Mouse (Mus musculus) E14TG2a.4 (cell line): Measurements from ENCODE around the gene Lrrtm4.
A peak's percentile ranks its signal among the peaks of the same experiment; 100 is the strongest.

ENCODE experiments used
- H3K27me3 ChIP-seq: 2 replicates; pipeline ENCODE4 v1.6.1; 2014; ENCODE audit warnings: low read length, control low read depth; ENCODE audit not compliant: insufficient read depth
- H3K36me3 ChIP-seq: 2 replicates; pipeline ENCODE4 v1.6.1; 2014; ENCODE audit warnings: low read length, control low read depth; ENCODE audit not compliant: insufficient read depth
- H3K4me1 ChIP-seq: replicated peaks from 2 replicates; pipeline ENCODE4 v1.6.1; 2014; ENCODE audit warnings: low read depth, low read length, control low read depth
- H3K4me3 ChIP-seq: replicated peaks from 2 replicates; pipeline ENCODE4 v1.5.1; 2014; ENCODE audit warnings: mild to moderate bottlenecking, low read length
- H3K9me3 ChIP-seq: 2 replicates; pipeline ENCODE4 v1.6.1; 2014; ENCODE audit warnings: low read length, control low read depth
- CTCF ChIP-seq: conservative IDR thresholded peaks from 2 replicates; pipeline ENCODE4 v1.5.1; 2014; ENCODE audit warnings: low read length
- NANOG ChIP-seq: IDR thresholded peaks from 2 replicates; pipeline ENCODE4 v1.6.1; 2014; ENCODE audit warnings: borderline replicate concordance, low read length, mixed read lengths
- POU5F1 ChIP-seq: IDR thresholded peaks from 2 replicates; pipeline ENCODE4 v1.6.1; 2014; ENCODE audit warnings: low read length, borderline replicate concordance

The Lrrtm4 gene

GRCm38 (mm10) chr6:80664039-80664438 lies 645.4 kb downstream of the Lrrtm4 start:
- no peak overlapping the region for H3K4me3 ChIP-seq
- H3K36me3 ChIP-seq: no peaks in the 10 kb centered on the region
- H3K9me3 ChIP-seq: peaks cover 5% of the 10 kb centered on the region; the same call in 1 of the 2 replicates
- TF ChIP-seq NANOG (no peak), CTCF (no peak), POU5F1 (no peak)
- H3K4me1 ChIP-seq: no peaks in the 10 kb centered on the region
- H3K27me3 ChIP-seq: no peaks in the 10 kb centered on the region

- H3K4me1 ChIP-seq: no peaks in the 10 kb centered on the region
- H3K4me3 ChIP-seq: no peak overlapping the region
- TF ChIP-seq NANOG (no peak), CTCF (no peak), POU5F1 (no peak)
- no peaks in the 10 kb centered on the region for H3K9me3 ChIP-seq
- H3K36me3 ChIP-seq: no peaks in the 10 kb centered on the region
- H3K27me3 ChIP-seq: no peaks in the 10 kb centered on the region
These were observed 685.5 kb downstream of the Lrrtm4 start for GRCm38 (mm10) chr6:80704183-80704582.

GRCm38 (mm10) chr6:80720468-80720867 lies 701.8 kb downstream of the Lrrtm4 start:
- H3K9me3 ChIP-seq: no peaks in the 10 kb centered on the region

GRCm38 (mm10) chr6:80733416-80733815 lies 714.7 kb downstream of the Lrrtm4 start:
- H3K36me3 ChIP-seq: no peaks in the 10 kb centered on the region
- H3K9me3 ChIP-seq: no peaks in the 10 kb centered on the region
- no peak for TF ChIP-seq POU5F1
- TF ChIP-seq NANOG: no peak
- TF ChIP-seq CTCF: no peak
- H3K4me3 ChIP-seq: no peak overlapping the region
- no peaks in the 10 kb centered on the region for H3K4me1 ChIP-seq
- H3K27me3 ChIP-seq: no peaks in the 10 kb centered on the region

More at GRCm38 (mm10) chr6:80720468-80720867, 701.8 kb downstream of the Lrrtm4 start:
- H3K4me1 ChIP-seq: peaks cover 6% of the 10 kb centered on the region
- H3K4me3 ChIP-seq: no peak overlapping the region
- TF ChIP-seq POU5F1: no peak
- H3K27me3 ChIP-seq: no peaks in the 10 kb centered on the region
- no peaks in the 10 kb centered on the region for H3K36me3 ChIP-seq

- no peak for TF ChIP-seq POU5F1
- H3K36me3 ChIP-seq: no peaks in the 10 kb centered on the region
- H3K27me3 ChIP-seq: no peaks in the 10 kb centered on the region
- H3K9me3 ChIP-seq: no peaks in the 10 kb centered on the region
- H3K4me3 ChIP-seq: no peak overlapping the region
- no peaks in the 10 kb centered on the region for H3K4me1 ChIP-seq
These were observed 732.1 kb downstream of the Lrrtm4 start for GRCm38 (mm10) chr6:80750769-80751168.

- H3K4me1 ChIP-seq: no peaks in the 10 kb centered on the region
- H3K27me3 ChIP-seq: no peaks in the 10 kb centered on the region
- TF ChIP-seq NANOG (no peak), POU5F1 (no peak), CTCF (no peak)
- no peak overlapping the region for H3K4me3 ChIP-seq
- no peaks in the 10 kb centered on the region for H3K36me3 ChIP-seq
- H3K9me3 ChIP-seq: no peaks in the 10 kb centered on the region
These were observed 742.0 kb downstream of the Lrrtm4 start for GRCm38 (mm10) chr6:80760641-80761204.

DNA sequence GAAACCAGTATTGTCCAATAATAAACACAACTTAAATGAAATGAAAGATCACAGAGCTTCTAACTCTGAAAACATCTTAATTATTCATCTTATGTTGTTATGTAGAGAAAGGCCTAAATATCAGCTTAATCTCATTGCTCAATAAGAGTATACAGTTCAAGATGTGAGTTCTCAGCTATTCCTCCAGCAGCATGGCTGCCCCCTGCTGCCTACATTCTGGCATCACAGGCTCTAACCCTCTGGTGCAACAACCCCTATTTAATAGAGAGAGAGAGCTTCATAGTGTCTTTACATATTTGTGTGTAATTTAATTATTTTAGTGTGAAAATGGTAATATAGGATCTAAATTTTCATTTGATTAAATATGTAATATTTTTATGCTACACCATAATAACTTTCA lies 767.6 kb downstream of the Lrrtm4 start:
- no peak overlapping the region for H3K4me3 ChIP-seq
- H3K36me3 ChIP-seq: no peaks in the 10 kb centered on the region
- no peaks in the 10 kb centered on the region for H3K9me3 ChIP-seq
- H3K4me1 ChIP-seq: no peaks in the 10 kb centered on the region
- H3K27me3 ChIP-seq: no peaks in the 10 kb centered on the region
- TF ChIP-seq CTCF (peak; percentile 63), POU5F1 (no peak), NANOG (no peak)

DNA sequence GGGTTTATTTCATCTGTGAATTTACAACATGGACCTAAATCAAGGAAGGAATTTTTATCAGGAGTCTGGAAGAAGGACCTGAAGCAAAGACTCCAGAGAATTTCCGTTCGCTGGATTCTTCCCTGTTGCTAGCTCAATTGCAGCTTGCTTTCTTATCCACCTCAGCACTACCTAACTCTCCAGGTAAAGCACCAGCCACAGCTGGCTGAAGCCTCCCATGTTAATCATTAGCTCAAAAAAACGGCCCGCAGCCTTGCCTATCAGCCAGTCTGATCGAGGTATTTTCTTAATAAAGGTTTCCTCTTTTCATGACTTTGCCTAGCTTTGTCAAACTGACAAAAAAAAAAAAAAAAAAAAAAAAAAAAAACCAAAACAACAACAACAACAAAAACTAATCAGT lies 805.1 kb downstream of the Lrrtm4 start:
- Histone ChIP-seq H3K36me3 (no peaks in the 10 kb centered on the region), H3K9me3 (no peaks in the 10 kb centered on the region), H3K4me3 (no peak overlapping the region), H3K4me1 (no peaks in the 10 kb centered on the region), H3K27me3 (no peaks in the 10 kb centered on the region)
- TF ChIP-seq NANOG (no peak), CTCF (no peak), POU5F1 (no peak)

GRCm38 (mm10) chr6:80839784-80840183 lies 821.1 kb downstream of the Lrrtm4 start:
- TF ChIP-seq CTCF: no peak
- TF ChIP-seq POU5F1: no peak
- no peak for TF ChIP-seq NANOG
- Histone ChIP-seq H3K4me3 (no peak overlapping the region), H3K9me3 (no peaks in the 10 kb centered on the region), H3K4me1 (no peaks in the 10 kb centered on the region), H3K36me3 (no peaks in the 10 kb centered on the region), H3K27me3 (no peaks in the 10 kb centered on the region)
